8 mouse cellular contexts compared by ENCODE assay signal in genomic region chr4:133700905-133701368, GRCm38 (mm10). TPM values are rescaled to one million over a fixed set of nuclear protein-coding genes. Genes with fewer than 3 reads are reported as not detected.
DNase-seq lines count a peak whose midpoint lies in the region; ATAC-seq and TF ChIP-seq lines count a peak whose summit lies in the region.

No protein-coding gene starts in this region.

- peaks cover 4 to 17% of the 10 kb centered on the region in 2 experiments; a peak in 3 of 4 replicates for H3K4me1 ChIP-seq in CH12.LX (ENCODE audit: control insufficient read depth in 1 of 2, insufficient read depth in 2 of 2)
- H3K4me1 ChIP-seq in limb, embryonic 14.5 days (ENCODE audit: control insufficient read depth, insufficient read depth, low read length), result no peaks in the 10 kb centered on the region

- dilution Hi-C loops in CH12.LX (cut with MboI; ENCODE audit: extremely low pct_ligation_motif_present, extremely low pct_unique_long_range_greater_than_20kb, low sequenced_read_pairs), result no loop called here

- peak; percentile 42 to 83 for DNase-seq in adrenal gland, adult (ENCODE audit: inconsistent age in 2 of 2, low spot score in 1 of 2)
- no peak for DNase-seq in adrenal gland, adult 18-20 months (ENCODE audit: low spot score in 2 of 2)
- DNase-seq in CH12.LX (ENCODE audit: extremely low read depth), result no peak
- DNase-seq in frontal cortex, postnatal 36 days (ENCODE audit: low spot score in 2 of 2), result peak; percentile 51 to 59
- DNase-seq in heart, postnatal 4 days, result peak; percentile 82
- peak; percentile 21 for DNase-seq in limb, embryonic 14.5 days (ENCODE audit: low spot score)
- peak; percentile 60 for DNase-seq in right cerebral cortex, postnatal 4 days
- no peak for DNase-seq in embryo, embryonic 9.5 days (ENCODE audit: extremely low spot score)

- H3K4me2 ChIP-seq in CH12.LX (ENCODE audit: insufficient read depth, low read depth, poor library complexity, severe bottlenecking), result no peak overlapping the region
- H3K4me2 ChIP-seq in limb, embryonic 14.5 days (replicated peaks; ENCODE audit: low read depth, low read length, severe bottlenecking), result no peak overlapping the region

- no peak for TF ChIP-seq EP300 in CH12.LX (IDR thresholded peaks at IDR 0.05; ENCODE audit: low read length)

- no peaks in the 10 kb centered on the region for H3K27me3 ChIP-seq in CH12.LX (replicated peaks)
- H3K27me3 ChIP-seq in limb, embryonic 14.5 days (ENCODE audit: control insufficient read depth, insufficient read depth, low read length), result no peaks in the 10 kb centered on the region

- TF ChIP-seq CTCF in CH12.LX (conservative IDR thresholded peaks at IDR 0.05 in 1 of 2, IDR thresholded peaks at IDR 0.05 in 1 of 2; ENCODE audit: low read depth in 2 of 2, low read length in 2 of 2), result no peak

- H3K27ac ChIP-seq in CH12.LX (ENCODE audit: insufficient read depth, low read depth), result no peak overlapping the region
- no peak overlapping the region for H3K27ac ChIP-seq in limb, embryonic 14.5 days (replicated peaks; ENCODE audit: low read depth, low read length)

- peaks cover 68% of the 10 kb centered on the region for H3K79me2 ChIP-seq in CH12.LX (replicated peaks; ENCODE audit: control insufficient read depth, extremely low read depth, insufficient read depth, poor library complexity, severe bottlenecking)

- H3K4me3 ChIP-seq in CH12.LX (replicated peaks in 1 of 3; ENCODE audit: low read depth in 2 of 3, low read length in 2 of 3, poor library complexity in 1 of 3), result no peak overlapping the region
- no peak overlapping the region for H3K4me3 ChIP-seq in limb, embryonic 14.5 days (replicated peaks; ENCODE audit: low read length)

- H3K36me3 ChIP-seq in CH12.LX (replicated peaks in 1 of 2; ENCODE audit: control insufficient read depth in 1 of 2, insufficient read depth in 1 of 2, low read length in 1 of 2), result peaks cover 60 to 93% of the 10 kb centered on the region in 2 experiments
- peaks cover 69% of the 10 kb centered on the region for H3K36me3 ChIP-seq in limb, embryonic 14.5 days (ENCODE audit: control insufficient read depth, insufficient read depth, low read length)

- H3K9ac ChIP-seq in CH12.LX (ENCODE audit: insufficient read depth, low read depth), result no peak overlapping the region
- H3K9ac ChIP-seq in limb, embryonic 14.5 days (ENCODE audit: low read depth, low read length, severe bottlenecking), result no peak overlapping the region

- 0 out of 2 replicates have a peak, but pooled peaks have one; percentile 8 for TF ChIP-seq POLR2A in CH12.LX (IDR thresholded peaks at IDR 0.05; ENCODE audit: low read depth, low read length)
- no peak for TF ChIP-seq POLR2A in limb, embryonic 14.5 days (IDR thresholded peaks at IDR 0.05; ENCODE audit: borderline replicate concordance, extremely low read depth, insufficient read depth, insufficient read length)

- in situ Hi-C loops in CH12.LX (cut with MboI; ENCODE audit: low pct_ligation_motif_present, low pct_unique_long_range_greater_than_20kb, low sequenced_read_pairs), result no loop called here

- WGBS in limb, embryonic 14.5 days, result 56% methylated on average over 11 of the region's 11 CpGs

- H3K9me3 ChIP-seq in CH12.LX (replicated peaks; ENCODE audit: low read length), result no peaks in the 10 kb centered on the region
- H3K9me3 ChIP-seq in limb, embryonic 14.5 days (ENCODE audit: control insufficient read depth, low read length), result no peaks in the 10 kb centered on the region

- ATAC-seq in limb, embryonic 14.5 days (ENCODE audit: low FRiP score, low read depth), result no peak; the same call in 1 of the 2 replicates

- TF ChIP-seq RAD21 in CH12.LX (IDR thresholded peaks at IDR 0.05; ENCODE audit: low read depth, low read length), result no peak

TF ChIP-seq in CH12.LX, 34 proteins besides CTCF, POLR2A, EP300 and RAD21:
- no peak for TF ChIP-seq ETS1 (conservative IDR thresholded peaks at IDR 0.05; ENCODE audit: low read depth, low read length)

RNA-seq across cellular contexts. Expression of gene Pigv, which starts 28.5 kb away (rescaled TPM):
- 10 to 100 TPM; 16.3 to 20.4 TPM for total RNA-seq in adrenal gland, adult 18-20 months (2021)
- total RNA-seq in CH12.LX (2012; rRNA removed) (3.7 and 4.3 TPM in 2 replicates), CH12.LX (2014; rRNA removed) (3.6 and 5.0 TPM in 2 replicates)
- polyA plus RNA-seq in CH12.LX (2012; ENCODE audit: insufficient read length, low read depth), result 2.9 and 4.0 TPM in 2 replicates
- 10 to 100 TPM in 1 of 2 experiments, 1 to 10 TPM in 1; 9.8 to 12.0 TPM for total RNA-seq in heart, postnatal 4 days (2021)
- polyA plus RNA-seq in limb, embryonic 14.5 days (2012; rRNA removed), result 12.2 and 13.7 TPM in 2 replicates
- polyA plus RNA-seq in limb, embryonic 14.5 days (2014; fragmentation: Nextera tagmentation; extraction: Ambion mirVana), result 10.9 and 12.5 TPM in 2 replicates

RNA-seq across cellular contexts. Expression of gene Zdhhc18, which starts 51.0 kb away (rescaled TPM):
- total RNA-seq in adrenal gland, adult 18-20 months (2021), result 10 to 100 TPM; 19.6 to 34.5 TPM
- total RNA-seq in CH12.LX (2012; rRNA removed), result 20.1 and 24.3 TPM in 2 replicates
- total RNA-seq in CH12.LX (2014; rRNA removed), result 13.7 and 15.9 TPM in 2 replicates
- 31.0 and 31.8 TPM in 2 replicates for polyA plus RNA-seq in CH12.LX (2012; ENCODE audit: insufficient read length, low read depth)
- total RNA-seq in heart, postnatal 4 days (2021), result 10 to 100 TPM; 21.4 to 22.1 TPM
- 38.0 and 46.5 TPM in 2 replicates for polyA plus RNA-seq in limb, embryonic 14.5 days (2012; rRNA removed)
- polyA plus RNA-seq in limb, embryonic 14.5 days (2014; fragmentation: Nextera tagmentation; extraction: Ambion mirVana), result 4.0 and 7.0 TPM in 2 replicates

RNA-seq across cellular contexts. Expression of gene Arid1a, which starts 55.6 kb away (rescaled TPM):
- 10 to 100 TPM; 37.9 to 43.6 TPM for total RNA-seq in adrenal gland, adult 18-20 months (2021)
- total RNA-seq in CH12.LX (2012; rRNA removed) (17.9 and 19.1 TPM in 2 replicates), CH12.LX (2014; rRNA removed) (4.7 and 6.4 TPM in 2 replicates)
- polyA plus RNA-seq in CH12.LX (2012; ENCODE audit: insufficient read length, low read depth), result 36.3 and 47.1 TPM in 2 replicates
- 10 to 100 TPM; 74.6 to 77.3 TPM for total RNA-seq in heart, postnatal 4 days (2021)
- polyA plus RNA-seq in limb, embryonic 14.5 days (2012; rRNA removed), result 70.8 and 87.1 TPM in 2 replicates
- 33.3 and 40.8 TPM in 2 replicates for polyA plus RNA-seq in limb, embryonic 14.5 days (2014; fragmentation: Nextera tagmentation; extraction: Ambion mirVana)

Comparison
In these comparisons a context has a peak if more than half of its experiments do, and no peak if none do; other contexts are left out.
1. DNase-seq: peak in adrenal gland, adult (2 of 2), frontal cortex, postnatal 36 days (2 of 2), heart, postnatal 4 days (single experiment), limb, embryonic 14.5 days (single experiment) and right cerebral cortex, postnatal 4 days (single experiment); none in adrenal gland, adult 18-20 months (0 of 2), CH12.LX (single experiment) and embryo, embryonic 9.5 days (single experiment).